Mouse (Mus musculus): ENCODE measurements around the gene Sh2d2a. TPM values are rescaled to one million over a fixed set of nuclear protein-coding genes. Genes with fewer than 3 reads are reported as not detected.
A peak's percentile ranks its signal among the peaks of the same experiment; 100 is the strongest.

Gene Sh2d2a
- polyA plus RNA-seq (2015; fragmentation: Nextera tagmentation; extraction: Ambion mirVana) = 0.29 and 0.37 TPM in 2 replicates

GRCm38 (mm10) chr3:87846650-87847110, at the start of gene Sh2d2a:
Gene Sh2d2a, plus strand, starts transcription at chr3:87846755.
- no peak for ATAC-seq (ENCODE audit: low read depth)

GRCm38 (mm10) chr3:87801681-87802080, 44.9 kb upstream of the Sh2d2a start:
- WGBS (ENCODE audit: insufficient replicate concordance) = 53% methylated on average over 5 of the region's 5 CpGs
- Histone ChIP-seq H3K4me3 (ENCODE audit: low read depth, low read length) (no peak overlapping the region), H3K27ac (ENCODE audit: low read length) (no peak overlapping the region), H3K36me3 (ENCODE audit: control insufficient read depth, insufficient read depth) (no peaks in the 10 kb centered on the region), H3K4me2 (ENCODE audit: low read depth, low read length) (no peak overlapping the region), H3K27me3 (ENCODE audit: control insufficient read depth, insufficient read depth, low read depth, low read length) (peaks cover 59% of the 10 kb centered on the region), H3K9ac (ENCODE audit: low read depth, low read length) (no peak overlapping the region), H3K4me1 (ENCODE audit: control insufficient read depth, low read depth, low read length) (no peaks in the 10 kb centered on the region), H3K9me3 (replicated peaks; ENCODE audit: control insufficient read depth, low read length) (no peaks in the 10 kb centered on the region)
- ATAC-seq (ENCODE audit: low read depth) = no peak

More at GRCm38 (mm10) chr3:87846650-87847110, at the start of gene Sh2d2a:
- H3K4me3 ChIP-seq (ENCODE audit: low read depth, low read length) = no peak within 1 kb of the TSS
- no peak within 1 kb of the TSS; the same call in 1 of the 2 replicates for H3K27ac ChIP-seq (ENCODE audit: low read length)
- no peaks in the 10 kb centered on the region for H3K4me1 ChIP-seq (ENCODE audit: control insufficient read depth, low read depth, low read length)
- H3K9ac ChIP-seq (ENCODE audit: low read depth, low read length) = no peak within 1 kb of the TSS
- 37% methylated on average over 7 of the region's 7 CpGs for WGBS (ENCODE audit: insufficient replicate concordance)
- H3K36me3 ChIP-seq (ENCODE audit: control insufficient read depth, insufficient read depth) = no peaks in the 10 kb centered on the region
- H3K27me3 ChIP-seq (ENCODE audit: control insufficient read depth, insufficient read depth, low read depth, low read length) = no peaks in the 10 kb centered on the region
- no peak within 1 kb of the TSS for H3K4me2 ChIP-seq (ENCODE audit: low read depth, low read length)
- H3K9me3 ChIP-seq (replicated peaks; ENCODE audit: control insufficient read depth, low read length) = no peaks in the 10 kb centered on the region

GRCm38 (mm10) chr3:87804038-87804677, 42.4 kb upstream of the Sh2d2a start:
- H3K4me3 ChIP-seq (ENCODE audit: low read depth, low read length) = peak overlapping the region; percentile 32; the same call in 1 of the 2 replicates
- H3K27ac ChIP-seq (ENCODE audit: low read length) = no peak overlapping the region
- H3K9me3 ChIP-seq (replicated peaks; ENCODE audit: control insufficient read depth, low read length) = no peaks in the 10 kb centered on the region
- peaks cover 43% of the 10 kb centered on the region for H3K27me3 ChIP-seq (ENCODE audit: control insufficient read depth, insufficient read depth, low read depth, low read length)
- no peak overlapping the region for H3K9ac ChIP-seq (ENCODE audit: low read depth, low read length)
- no peaks in the 10 kb centered on the region for H3K4me1 ChIP-seq (ENCODE audit: control insufficient read depth, low read depth, low read length)
- no peak for ATAC-seq (ENCODE audit: low read depth)
- 2% methylated on average over 26 of the region's 26 CpGs for WGBS (ENCODE audit: insufficient replicate concordance)
- H3K36me3 ChIP-seq (ENCODE audit: control insufficient read depth, insufficient read depth) = no peaks in the 10 kb centered on the region
- H3K4me2 ChIP-seq (ENCODE audit: low read depth, low read length) = peak overlapping the region; percentile 53

- ATAC-seq (ENCODE audit: low read depth) = no peak
- Histone ChIP-seq H3K4me3 (ENCODE audit: low read depth, low read length) (0 out of 2 replicates have a peak overlapping the region, but pooled peaks have one; percentile 3), H3K9me3 (replicated peaks; ENCODE audit: control insufficient read depth, low read length) (no peaks in the 10 kb centered on the region), H3K36me3 (ENCODE audit: control insufficient read depth, insufficient read depth) (no peaks in the 10 kb centered on the region), H3K27me3 (ENCODE audit: control insufficient read depth, insufficient read depth, low read depth, low read length) (peaks cover 48% of the 10 kb centered on the region), H3K27ac (ENCODE audit: low read length) (no peak overlapping the region), H3K4me2 (ENCODE audit: low read depth, low read length) (no peak overlapping the region), H3K9ac (ENCODE audit: low read depth, low read length) (no peak overlapping the region), H3K4me1 (ENCODE audit: control insufficient read depth, low read depth, low read length) (no peaks in the 10 kb centered on the region; the same call in 1 of the 2 replicates)
- 7% methylated on average over 28 of the region's 28 CpGs for WGBS (ENCODE audit: insufficient replicate concordance)
These were observed 37.1 kb upstream of the Sh2d2a start for GRCm38 (mm10) chr3:87809322-87809962.

- WGBS (ENCODE audit: insufficient replicate concordance) = 56% methylated on average over 8 of the region's 8 CpGs
- Histone ChIP-seq H3K36me3 (ENCODE audit: control insufficient read depth, insufficient read depth) (no peaks in the 10 kb centered on the region), H3K9ac (ENCODE audit: low read depth, low read length) (no peak overlapping the region), H3K4me1 (ENCODE audit: control insufficient read depth, low read depth, low read length) (no peaks in the 10 kb centered on the region; the same call in 1 of the 2 replicates), H3K9me3 (replicated peaks; ENCODE audit: control insufficient read depth, low read length) (no peaks in the 10 kb centered on the region), H3K27ac (ENCODE audit: low read length) (no peak overlapping the region), H3K4me3 (ENCODE audit: low read depth, low read length) (no peak overlapping the region), H3K27me3 (ENCODE audit: control insufficient read depth, insufficient read depth, low read depth, low read length) (peaks cover 42% of the 10 kb centered on the region), H3K4me2 (ENCODE audit: low read depth, low read length) (no peak overlapping the region)
- no peak for ATAC-seq (ENCODE audit: low read depth)
These were observed 35.3 kb upstream of the Sh2d2a start for GRCm38 (mm10) chr3:87811297-87811696.

- 57% methylated on average over 4 of the region's 4 CpGs for WGBS (ENCODE audit: insufficient replicate concordance)
- H3K36me3 ChIP-seq (ENCODE audit: control insufficient read depth, insufficient read depth) = no peaks in the 10 kb centered on the region
- no peak overlapping the region for H3K27ac ChIP-seq (ENCODE audit: low read length)
- no peak for ATAC-seq (ENCODE audit: low read depth)
- H3K27me3 ChIP-seq (ENCODE audit: control insufficient read depth, insufficient read depth, low read depth, low read length) = peaks cover 42% of the 10 kb centered on the region
- H3K9ac ChIP-seq (ENCODE audit: low read depth, low read length) = no peak overlapping the region
- H3K4me3 ChIP-seq (ENCODE audit: low read depth, low read length) = no peak overlapping the region
- no peaks in the 10 kb centered on the region; the same call in 1 of the 2 replicates for H3K4me1 ChIP-seq (ENCODE audit: control insufficient read depth, low read depth, low read length)
- no peaks in the 10 kb centered on the region for H3K9me3 ChIP-seq (replicated peaks; ENCODE audit: control insufficient read depth, low read length)
- no peak overlapping the region for H3K4me2 ChIP-seq (ENCODE audit: low read depth, low read length)
These were observed 34.1 kb upstream of the Sh2d2a start for GRCm38 (mm10) chr3:87812413-87812812.

GRCm38 (mm10) chr3:87812873-87813272, 33.7 kb upstream of the Sh2d2a start:
- Histone ChIP-seq H3K4me1 (ENCODE audit: control insufficient read depth, low read depth, low read length) (no peaks in the 10 kb centered on the region; the same call in 1 of the 2 replicates), H3K9ac (ENCODE audit: low read depth, low read length) (no peak overlapping the region), H3K27ac (ENCODE audit: low read length) (no peak overlapping the region), H3K4me3 (ENCODE audit: low read depth, low read length) (no peak overlapping the region), H3K27me3 (ENCODE audit: control insufficient read depth, insufficient read depth, low read depth, low read length) (peaks cover 42% of the 10 kb centered on the region), H3K4me2 (ENCODE audit: low read depth, low read length) (no peak overlapping the region), H3K36me3 (ENCODE audit: control insufficient read depth, insufficient read depth) (no peaks in the 10 kb centered on the region), H3K9me3 (replicated peaks; ENCODE audit: control insufficient read depth, low read length) (no peaks in the 10 kb centered on the region)
- no peak for ATAC-seq (ENCODE audit: low read depth)
- 38% methylated on average over 10 of the region's 10 CpGs for WGBS (ENCODE audit: insufficient replicate concordance)

- Histone ChIP-seq H3K4me2 (ENCODE audit: low read depth, low read length) (no peak overlapping the region), H3K27me3 (ENCODE audit: control insufficient read depth, insufficient read depth, low read depth, low read length) (peaks cover 13% of the 10 kb centered on the region), H3K4me3 (ENCODE audit: low read depth, low read length) (no peak overlapping the region), H3K27ac (ENCODE audit: low read length) (no peak overlapping the region), H3K9me3 (replicated peaks; ENCODE audit: control insufficient read depth, low read length) (no peaks in the 10 kb centered on the region), H3K4me1 (ENCODE audit: control insufficient read depth, low read depth, low read length) (no peaks in the 10 kb centered on the region), H3K9ac (ENCODE audit: low read depth, low read length) (no peak overlapping the region), H3K36me3 (ENCODE audit: control insufficient read depth, insufficient read depth) (no peaks in the 10 kb centered on the region)
- WGBS (ENCODE audit: insufficient replicate concordance) = 43% methylated on average over 6 of the region's 6 CpGs
- ATAC-seq (ENCODE audit: low read depth) = no peak
These were observed 30.4 kb upstream of the Sh2d2a start for GRCm38 (mm10) chr3:87816166-87816565.

GRCm38 (mm10) chr3:87816646-87817093, 29.9 kb upstream of the Sh2d2a start:
- Histone ChIP-seq H3K9me3 (replicated peaks; ENCODE audit: control insufficient read depth, low read length) (no peaks in the 10 kb centered on the region), H3K27me3 (ENCODE audit: control insufficient read depth, insufficient read depth, low read depth, low read length) (peaks cover 8% of the 10 kb centered on the region), H3K4me1 (ENCODE audit: control insufficient read depth, low read depth, low read length) (no peaks in the 10 kb centered on the region), H3K36me3 (ENCODE audit: control insufficient read depth, insufficient read depth) (no peaks in the 10 kb centered on the region), H3K4me3 (ENCODE audit: low read depth, low read length) (no peak overlapping the region), H3K9ac (ENCODE audit: low read depth, low read length) (no peak overlapping the region), H3K27ac (ENCODE audit: low read length) (no peak overlapping the region), H3K4me2 (ENCODE audit: low read depth, low read length) (no peak overlapping the region)
- WGBS (ENCODE audit: insufficient replicate concordance) = 8% methylated on average over 12 of the region's 12 CpGs
- ATAC-seq (ENCODE audit: low read depth) = no peak; the same call in 1 of the 2 replicates

All from liver, embryonic 16.5 days (tissue).